Mouse (Mus musculus) layer of hippocampus, adult 9-10 months (tissue): ENCODE data around the gene Dph1.
"Not testable (repeated sequence)": the region's sequence is repeated elsewhere in the genome, so short reads cannot be mapped to it uniquely, and the experiment has no call there.

Source experiments
- DNase-seq: peaks from one replicate; pipeline ENCODE4 v3.0.0; 2022; ENCODE audit warnings: low spot score

The Dph1 gene

GRCm38 (mm10) chr11:75201721-75202120 lies 10.7 kb upstream of the Dph1 start:
- no peak for DNase-seq

DNA sequence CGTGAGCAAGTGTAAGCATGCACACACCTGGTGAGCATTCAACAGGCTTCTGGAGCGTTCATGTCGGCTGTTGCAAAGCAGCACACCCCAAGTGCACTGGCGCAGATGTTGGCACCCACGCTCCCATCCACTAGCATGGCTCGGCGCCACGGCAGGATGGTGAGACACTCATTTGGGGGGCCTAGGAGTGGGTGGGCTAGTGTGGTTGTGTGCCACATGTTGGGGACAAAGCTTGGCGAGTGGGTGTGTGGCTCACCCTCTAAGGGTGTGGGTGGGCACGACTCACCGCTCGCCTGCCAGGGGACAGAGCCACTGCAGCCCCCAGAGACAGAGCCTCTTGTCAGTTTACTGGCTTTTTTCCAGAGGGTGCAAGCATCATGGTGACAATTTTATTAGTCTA lies 9.9 kb upstream of the Dph1 start:
- DNase-seq = no peak

- no peak for DNase-seq
These were observed 8.9 kb upstream of the Dph1 start for GRCm38 (mm10) chr11:75199951-75200350.

GRCm38 (mm10) chr11:75198792-75199191 lies 7.8 kb upstream of the Dph1 start:
- no peak for DNase-seq

GRCm38 (mm10) chr11:75197956-75198355 lies 6.9 kb upstream of the Dph1 start:
- DNase-seq = no peak

DNA sequence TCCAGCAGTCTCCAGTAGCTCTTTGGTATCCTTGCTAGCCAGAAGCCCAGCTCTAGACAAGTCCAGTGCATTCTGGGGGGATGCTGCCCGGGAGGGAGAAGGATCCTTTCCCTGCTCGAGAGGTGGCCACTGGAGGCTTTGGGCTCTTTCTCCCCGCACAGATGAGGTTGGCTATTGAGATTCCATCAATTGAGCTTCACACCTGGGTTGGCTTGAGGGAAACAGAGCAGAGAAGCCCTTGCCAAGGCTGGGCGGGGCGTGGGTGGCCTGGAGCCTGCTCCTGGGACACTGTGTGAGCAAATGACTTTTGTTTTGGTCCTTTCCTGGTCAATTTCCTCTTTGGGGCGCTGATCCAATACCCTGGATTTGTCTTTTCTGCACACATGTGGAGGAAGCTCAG lies 5.1 kb upstream of the Dph1 start:
- DNase-seq = no peak

- DNase-seq = no peak
These were observed 3.9 kb upstream of the Dph1 start for GRCm38 (mm10) chr11:75194850-75195461.

DNA sequence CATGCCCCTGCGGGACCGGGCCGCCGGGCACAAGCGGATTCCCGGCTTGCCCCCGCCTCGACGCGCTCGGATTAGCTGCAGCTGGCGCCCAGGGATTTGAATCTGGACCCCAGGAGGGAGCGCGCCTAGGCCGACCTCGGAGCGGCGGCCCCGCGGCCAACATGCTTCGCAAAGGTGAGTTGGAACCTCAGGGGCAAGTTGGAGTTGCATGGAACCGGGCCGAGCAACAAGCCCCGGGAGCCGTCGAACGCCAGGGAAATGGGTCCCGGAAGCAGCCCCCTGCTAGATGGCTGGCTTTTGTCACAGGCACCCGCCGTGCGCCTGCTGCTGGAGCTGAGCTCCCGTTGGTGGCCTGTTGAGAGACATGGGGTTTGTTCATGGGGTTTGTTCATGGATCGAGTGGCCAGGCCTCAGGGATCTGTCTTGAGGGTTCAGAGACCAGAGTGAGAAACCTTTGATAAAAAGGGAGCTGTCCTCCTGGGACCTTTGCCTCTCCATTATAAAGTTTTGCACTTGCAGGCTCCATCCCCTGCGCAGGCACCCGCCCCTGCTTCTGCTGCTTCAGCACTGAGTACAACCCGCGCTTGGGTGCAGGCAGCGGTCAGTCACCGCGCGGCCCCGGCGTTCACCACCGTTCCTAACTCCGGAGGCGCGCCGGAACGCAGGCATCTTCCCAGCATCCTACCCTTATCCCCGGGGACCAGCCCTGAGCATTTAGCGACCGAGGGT lies 3.2 kb upstream of the Dph1 start:
- no peak for DNase-seq

DNA sequence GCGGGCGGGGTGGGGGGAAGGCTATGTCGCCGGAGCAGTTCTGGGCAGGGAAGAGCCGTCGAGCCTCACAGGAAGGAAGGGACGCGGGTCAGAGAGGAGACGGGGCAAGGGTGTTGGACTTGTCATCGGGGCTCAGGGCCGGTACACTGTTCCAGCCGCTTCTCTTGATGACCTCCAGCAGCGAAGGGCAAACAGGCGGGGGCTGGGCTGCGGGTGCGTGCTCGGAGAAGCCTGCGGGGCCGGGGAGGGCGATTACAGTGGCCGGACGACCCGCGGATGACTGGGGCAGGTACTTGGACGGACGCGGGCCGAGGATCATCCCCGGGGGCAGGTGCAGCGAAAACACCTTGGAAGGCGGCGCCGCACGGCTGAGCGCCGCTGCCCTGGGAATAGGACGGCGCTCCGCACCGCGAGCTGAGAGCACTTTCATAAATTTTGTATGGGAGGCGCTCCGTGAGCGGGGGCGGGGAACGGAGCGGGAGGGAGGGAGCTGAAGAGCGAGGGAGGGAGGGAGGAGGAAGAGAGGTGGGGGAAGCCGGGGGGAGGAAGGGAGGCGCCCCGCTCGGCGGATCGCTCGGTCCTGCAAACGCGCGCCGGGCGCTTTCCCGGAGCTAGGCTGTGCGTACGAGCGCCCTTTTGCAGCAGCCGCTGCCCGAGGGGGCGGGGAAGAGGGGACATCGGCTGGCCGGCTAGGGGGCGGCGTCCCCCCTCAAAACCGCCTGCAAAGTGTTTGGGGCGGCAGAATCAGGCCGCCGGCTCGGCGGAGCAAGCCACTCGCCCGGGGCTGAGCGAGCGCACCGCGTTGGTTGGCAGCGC lies 2.4 kb upstream of the Dph1 start, which contains the start of gene Rtn4rl1:
Gene Rtn4rl1, plus strand, starts transcription at position 528 of the 816 bp plus-strand sequence.
- no peak for DNase-seq

DNA sequence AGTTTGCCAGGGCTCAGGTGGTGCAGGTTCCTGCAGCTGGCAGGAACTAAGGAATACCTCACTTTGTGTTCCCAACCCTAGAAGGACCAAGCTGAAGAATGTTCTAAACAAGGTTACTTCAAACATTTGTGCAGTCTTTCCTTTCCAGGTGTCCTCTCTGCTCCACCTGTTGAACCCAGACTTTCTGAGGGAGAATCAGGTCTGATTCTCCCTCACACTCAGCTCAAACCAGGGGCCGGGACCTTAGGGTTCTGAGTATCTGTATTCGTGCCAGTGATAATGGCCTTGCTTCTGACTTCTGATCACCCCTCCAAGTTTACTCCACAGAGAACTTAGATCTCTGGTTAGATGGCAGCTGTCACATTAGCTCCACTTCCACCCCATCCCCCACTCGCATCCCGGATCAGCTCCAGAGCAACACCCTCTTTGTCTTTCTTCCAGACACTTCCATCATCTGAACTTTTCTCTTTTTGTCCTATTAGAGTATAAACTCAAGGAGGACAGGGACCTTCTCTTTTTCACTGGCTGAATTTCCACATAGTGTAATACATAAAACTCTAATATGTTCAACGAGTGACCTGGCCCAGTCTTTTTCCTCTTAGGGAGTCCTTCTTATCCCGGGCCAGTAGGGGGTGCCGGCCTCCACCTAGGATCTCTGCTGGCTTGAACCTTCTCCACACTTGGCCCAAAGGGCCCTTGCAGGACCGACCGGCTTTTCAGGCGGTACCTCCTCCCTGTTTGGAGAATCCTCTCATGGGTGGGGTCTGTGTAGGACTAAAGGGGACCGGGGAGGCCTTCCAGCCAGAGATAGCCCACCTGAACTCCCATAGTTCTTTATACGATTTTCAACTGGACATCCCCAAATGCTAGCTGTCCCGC lies 1.5 kb upstream of the Dph1 start:
- DNase-seq = no peak

GRCm38 (mm10) chr11:75191841-75192240 lies 800 bp upstream of the Dph1 start:
- DNase-seq = no peak

DNA sequence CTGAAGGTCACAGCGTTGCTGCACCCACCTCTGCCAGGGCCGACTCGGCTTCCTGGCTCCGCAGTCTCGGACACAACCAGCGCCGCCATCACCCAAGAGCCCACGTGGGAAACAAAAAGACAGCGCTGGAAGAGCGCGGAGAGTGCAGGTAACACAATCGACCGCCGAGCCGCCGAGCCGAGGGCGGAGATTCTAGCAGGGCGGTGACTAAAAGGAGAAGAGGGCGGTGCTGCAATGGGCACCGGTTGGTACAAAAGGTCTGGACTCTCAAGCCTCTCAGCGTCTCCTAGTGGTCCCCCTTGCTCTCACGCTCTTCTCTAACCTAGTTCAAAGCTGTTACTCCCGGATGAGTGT lies 693 bp downstream of the Dph1 start:
- no peak for DNase-seq

DNA sequence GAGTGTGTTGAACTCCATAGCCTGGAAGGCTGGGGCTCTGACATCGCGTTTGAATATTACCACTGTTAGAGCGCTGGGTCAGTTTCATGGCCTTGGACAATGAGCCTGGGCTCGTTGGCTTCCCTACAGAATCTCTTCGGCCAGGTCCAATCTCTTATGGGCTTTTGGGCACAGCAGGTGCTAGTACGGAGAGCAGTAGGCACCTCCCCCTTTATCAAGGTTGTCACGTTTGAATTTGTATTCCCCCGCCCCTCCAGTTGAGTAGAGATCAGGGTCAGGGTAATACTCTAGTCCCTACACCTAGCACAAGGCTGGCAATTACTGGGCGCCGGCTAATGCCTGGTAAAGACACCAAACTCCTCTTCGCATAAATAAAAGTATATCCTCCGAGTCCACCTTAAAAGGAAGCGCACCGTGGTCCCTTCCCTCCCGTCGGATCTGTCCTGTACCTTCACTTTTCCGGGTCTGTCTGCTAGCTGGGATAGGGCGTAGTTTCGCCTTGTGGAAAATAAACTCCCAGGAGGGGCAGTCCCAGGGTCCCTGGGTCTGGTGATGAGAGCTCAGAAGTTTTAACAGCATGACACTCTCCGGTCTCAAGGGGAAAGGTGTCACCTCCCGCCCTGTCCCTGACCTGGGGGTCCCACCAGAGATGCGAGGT lies 1.2 kb downstream of the Dph1 start:
- no peak for DNase-seq

- no peak for DNase-seq
These were observed 6.1 kb downstream of the Dph1 start for GRCm38 (mm10) chr11:75184986-75185385.

GRCm38 (mm10) chr11:75184573-75184972 lies 6.5 kb downstream of the Dph1 start:
- no peak for DNase-seq

DNA sequence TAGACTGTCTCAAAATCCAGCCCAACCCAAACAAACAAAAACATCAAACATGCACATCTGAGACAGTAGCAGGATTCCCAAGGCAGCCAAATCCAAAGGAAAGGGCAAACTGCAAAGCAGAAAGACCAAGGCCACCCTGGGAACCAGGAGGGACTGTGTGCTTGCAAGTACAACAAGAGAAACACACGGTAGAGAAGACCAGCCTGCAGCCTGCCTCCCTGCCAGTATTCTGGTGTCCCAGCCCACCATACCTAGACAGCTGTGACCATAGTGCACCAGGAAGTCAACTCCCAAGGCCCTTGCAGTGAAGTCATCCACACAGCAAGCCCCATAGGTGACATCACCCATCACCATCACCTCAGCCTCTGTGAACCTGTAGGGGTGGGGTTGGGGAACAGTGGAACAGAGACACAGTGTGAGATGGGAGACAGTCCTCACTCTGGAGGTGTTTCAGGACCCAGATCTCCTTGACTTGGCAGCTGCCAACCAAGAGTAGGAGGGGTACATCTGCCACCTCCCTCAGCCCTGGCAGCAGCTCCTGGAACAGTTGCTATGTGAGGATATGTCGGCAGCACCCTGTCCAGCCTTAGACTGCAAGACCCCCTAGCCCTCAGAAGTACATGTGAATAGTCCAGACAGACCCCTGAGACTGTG lies 7.0 kb downstream of the Dph1 start:
- DNase-seq = no peak

DNA sequence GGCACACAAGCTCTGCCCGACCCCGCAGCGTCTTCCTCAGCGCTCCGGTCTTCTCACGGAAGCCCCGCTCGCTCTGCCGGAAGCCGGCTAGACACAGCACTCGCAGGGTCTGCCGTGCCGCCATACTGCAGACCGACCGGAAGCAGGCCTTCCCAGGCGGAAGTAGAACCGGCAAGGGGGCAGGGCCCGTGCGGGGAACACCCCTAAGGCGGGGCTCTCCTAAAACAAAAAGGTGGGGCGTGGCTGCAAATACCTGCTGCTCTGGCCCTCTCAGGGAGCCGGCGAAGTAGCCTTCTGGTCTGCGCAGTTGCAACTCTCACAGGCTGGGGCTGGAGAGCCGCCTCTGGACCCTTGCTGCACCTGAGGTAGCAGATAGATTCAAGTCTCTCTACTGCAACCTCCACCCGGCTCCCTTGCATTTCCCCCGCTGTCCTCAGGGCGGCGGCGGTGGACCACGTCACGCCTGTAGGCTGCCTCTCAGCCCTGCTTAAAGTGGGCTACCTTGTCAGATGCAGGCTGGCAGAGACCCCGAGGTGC lies 12.3 kb downstream of the Dph1 start, which contains the start of gene Ovca2:
Gene Ovca2, minus strand, starts transcription at position 164 of the 537 bp plus-strand sequence.
- DNase-seq = peak; percentile 76

GRCm38 (mm10) chr11:75178011-75178410 lies 13.0 kb downstream of the Dph1 start:
- DNase-seq = no peak

GRCm38 (mm10) chr11:75174574-75174973 lies 16.5 kb downstream of the Dph1 start:
- not testable (repeated sequence) for DNase-seq

- DNase-seq = no peak
These were observed 17.3 kb downstream of the Dph1 start for GRCm38 (mm10) chr11:75173799-75174165.
